Mouse (Mus musculus) CH12.LX (cell line): ENCODE measurements around the gene Vwce. TPM values are rescaled to one million over a fixed set of nuclear protein-coding genes. Genes with fewer than 3 reads are reported as not detected.
A peak's percentile ranks its signal among the peaks of the same experiment; 100 is the strongest.

ENCODE experiments used
- DNase-seq: peaks from one replicate; pipeline ENCODE4 v3.0.0-alpha.2; 2013; ENCODE audit errors: extremely low read depth
- H3K27ac ChIP-seq: 2 replicates; pipeline ENCODE4 v1.5.1; 2012; ENCODE audit warnings: low read depth, mild to moderate bottlenecking, control low read depth, moderate library complexity; ENCODE audit not compliant: insufficient read depth
- H3K27me3 ChIP-seq: replicated peaks from 2 replicates; pipeline ENCODE3; 2012; ENCODE audit warnings: inconsistent platforms
- H3K36me3 ChIP-seq, 2 experiments: replicated peaks in 1 of 2; 2 replicates each; pipeline versions ENCODE3 to v1.6.1; 2012; ENCODE audit warnings: inconsistent platforms in 1 of 2, low read length in 1 of 2, mild to moderate bottlenecking in 1 of 2, mixed read lengths in 1 of 2, moderate library complexity in 1 of 2; ENCODE audit not compliant: control insufficient read depth in 1 of 2, insufficient read depth in 1 of 2
- H3K4me1 ChIP-seq, 2 experiments: 2 replicates each; pipeline ENCODE4 v1.6.1; 2012; ENCODE audit warnings: inconsistent platforms in 1 of 2, moderate library complexity in 1 of 2; ENCODE audit not compliant: insufficient read depth in 2 of 2, control insufficient read depth in 1 of 2
- H3K4me2 ChIP-seq: 2 replicates; pipeline ENCODE4 v1.6.1; 2012; ENCODE audit warnings: low read depth, mild to moderate bottlenecking, control low read depth; ENCODE audit not compliant: poor library complexity, insufficient read depth, severe bottlenecking
- H3K4me3 ChIP-seq, 3 experiments: fragments of 150-350 bp in 1 of 3; sonication (generic) in 1 of 3; replicated peaks in 1 of 3; 2 replicates each; pipeline versions ENCODE3 to v1.5.1; 2011 to 2012; ENCODE audit warnings: low read depth in 2 of 3, low read length in 2 of 3, mild to moderate bottlenecking in 2 of 3, moderate library complexity in 2 of 3, control low read depth in 1 of 3, improper control_type of control experiment in 1 of 3, inconsistent platforms in 1 of 3, mixed read lengths in 1 of 3; ENCODE audit not compliant: poor library complexity in 1 of 3
- H3K79me2 ChIP-seq: replicated peaks from 2 replicates; pipeline ENCODE4 v1.6.1; 2012; ENCODE audit warnings: mild to moderate bottlenecking, moderate library complexity; ENCODE audit not compliant: control insufficient read depth, poor library complexity, insufficient read depth, severe bottlenecking; ENCODE audit errors: extremely low read depth
- H3K9ac ChIP-seq: 2 replicates; pipeline ENCODE4 v1.6.1; 2012; ENCODE audit warnings: low read depth, mild to moderate bottlenecking, control low read depth, moderate library complexity; ENCODE audit not compliant: insufficient read depth
- H3K9me3 ChIP-seq: replicated peaks from 2 replicates; pipeline ENCODE3; 2012; ENCODE audit warnings: low read length, inconsistent platforms, mixed read lengths
- BHLHE40 ChIP-seq: IDR thresholded peaks from 2 replicates; pipeline ENCODE4 v1.6.1; 2011; ENCODE audit warnings: mild to moderate bottlenecking, low read depth, low read length, improper control_type of control experiment
- CTCF ChIP-seq, 2 experiments: IDR thresholded peaks in 1 of 2; conservative IDR thresholded peaks in 1 of 2; 2 replicates each; pipeline ENCODE4 v1.5.1; 2011 to 2012; ENCODE audit warnings: low read depth in 2 of 2, low read length in 2 of 2, improper control_type of control experiment in 1 of 2, inconsistent platforms in 1 of 2, mild to moderate bottlenecking in 1 of 2, moderate library complexity in 1 of 2
- E2F4 ChIP-seq: IDR thresholded peaks from 2 replicates; pipeline ENCODE4 v1.6.1; 2011; ENCODE audit warnings: low read depth, low read length, improper control_type of control experiment; ENCODE audit not compliant: insufficient replicate concordance
- ELF1 ChIP-seq: IDR thresholded peaks from 2 replicates; pipeline ENCODE4 v1.6.1; 2014; ENCODE audit warnings: low read depth, mild to moderate bottlenecking, inconsistent platforms, low read length, improper control_type of control experiment
- ETS1 ChIP-seq: conservative IDR thresholded peaks from 2 replicates; pipeline ENCODE4 v1.6.1; 2012; ENCODE audit warnings: low read depth, mild to moderate bottlenecking, inconsistent platforms, low read length, improper control_type of control experiment, moderate library complexity
- JUN ChIP-seq: IDR thresholded peaks from 2 replicates; pipeline ENCODE4 v1.6.1; 2011; ENCODE audit warnings: low read depth, mild to moderate bottlenecking, low read length, improper control_type of control experiment, moderate library complexity; ENCODE audit not compliant: insufficient read depth
- KAT2A ChIP-seq: IDR thresholded peaks from 2 replicates; pipeline ENCODE4 v1.6.1; 2012; ENCODE audit warnings: low read length, improper control_type of control experiment, inconsistent platforms; ENCODE audit not compliant: insufficient replicate concordance
- MAZ ChIP-seq: IDR thresholded peaks from 2 replicates; pipeline ENCODE4 v1.6.1; 2012; ENCODE audit warnings: low read depth, mild to moderate bottlenecking, inconsistent platforms, low read length, improper control_type of control experiment, moderate library complexity
- MXI1 ChIP-seq: IDR thresholded peaks from 2 replicates; pipeline ENCODE4 v1.6.1; 2011; ENCODE audit warnings: mild to moderate bottlenecking, low read depth, low read length, improper control_type of control experiment
- NELFE ChIP-seq: IDR thresholded peaks from 2 replicates; pipeline ENCODE4 v1.6.1; 2011; ENCODE audit warnings: low read depth, low read length, improper control_type of control experiment
- POLR2A ChIP-seq: IDR thresholded peaks from 2 replicates; pipeline ENCODE4 v1.6.1; 2011; ENCODE audit warnings: low read depth, mild to moderate bottlenecking, improper control_type of control experiment, low read length
- POLR2AphosphoS2 ChIP-seq: IDR thresholded peaks from 2 replicates; pipeline ENCODE4 v1.6.1; 2011; ENCODE audit warnings: low read depth, low read length, improper control_type of control experiment
- RAD21 ChIP-seq: IDR thresholded peaks from 2 replicates; pipeline ENCODE4 v1.6.1; 2011; ENCODE audit warnings: low read depth, mild to moderate bottlenecking, low read length, improper control_type of control experiment, moderate library complexity
- SIN3A ChIP-seq: IDR thresholded peaks from 2 replicates; pipeline ENCODE4 v1.6.1; 2012; ENCODE audit warnings: low read length, improper control_type of control experiment, inconsistent platforms
- SMC3 ChIP-seq: IDR thresholded peaks from 2 replicates; pipeline ENCODE4 v1.6.1; 2011; ENCODE audit warnings: low read depth, low read length, improper control_type of control experiment
- TBP ChIP-seq: conservative IDR thresholded peaks from 2 replicates; pipeline ENCODE4 v1.6.1; 2011; ENCODE audit warnings: low read depth, low read length, improper control_type of control experiment
- TCF12 ChIP-seq: IDR thresholded peaks from 2 replicates; pipeline ENCODE4 v1.6.1; 2014; ENCODE audit warnings: low read depth, mild to moderate bottlenecking, inconsistent platforms, low read length, improper control_type of control experiment
- UBTF ChIP-seq: IDR thresholded peaks from 2 replicates; pipeline ENCODE4 v1.6.1; 2012; ENCODE audit warnings: low read depth, mild to moderate bottlenecking, inconsistent platforms, low read length, improper control_type of control experiment, moderate library complexity
- USF1 ChIP-seq: IDR thresholded peaks from 2 replicates; pipeline ENCODE4 v1.6.1; 2014; ENCODE audit warnings: low read depth, mild to moderate bottlenecking, inconsistent platforms, low read length, improper control_type of control experiment
- USF2 ChIP-seq: conservative IDR thresholded peaks from 2 replicates; pipeline ENCODE4 v1.6.1; 2011; ENCODE audit warnings: low read depth, low read length, improper control_type of control experiment
- ZC3H11A ChIP-seq: IDR thresholded peaks from 2 replicates; pipeline ENCODE4 v1.6.1; 2012; ENCODE audit warnings: low read depth, mild to moderate bottlenecking, inconsistent platforms, low read length, improper control_type of control experiment
- ZKSCAN1 ChIP-seq: IDR thresholded peaks from 2 replicates; pipeline ENCODE4 v1.6.1; 2012; ENCODE audit warnings: low read depth, inconsistent platforms, low read length, improper control_type of control experiment, borderline replicate concordance
- ZMIZ1 ChIP-seq: IDR thresholded peaks from 2 replicates; pipeline ENCODE4 v1.6.1; 2012; ENCODE audit warnings: low read depth, mild to moderate bottlenecking, inconsistent platforms, low read length, improper control_type of control experiment
- ZNF384 ChIP-seq: IDR thresholded peaks from 2 replicates; pipeline ENCODE4 v1.6.1; 2012; ENCODE audit warnings: low read depth, low read length, improper control_type of control experiment, inconsistent platforms
- dilution Hi-C: fragments of 300-500 bp; cut with MboI; formaldehyde crosslinking; loops from 2 replicates; pipeline ENCODE4 v1.14.3; 2020; ENCODE audit warnings: low sequenced_read_pairs; ENCODE audit not compliant: extremely low pct_unique_long_range_greater_than_20kb, extremely low pct_ligation_motif_present
- in situ Hi-C: fragments of 300-500 bp; cut with MboI; formaldehyde crosslinking; loops from 3 replicates; pipeline ENCODE4 v1.14.3; 2019; ENCODE audit warnings: low sequenced_read_pairs, low pct_ligation_motif_present, low pct_unique_long_range_greater_than_20kb, mixed read lengths
- polyA plus RNA-seq: library from polyadenylated mRNA; unstranded; fragments of >175 nt; gene quantifications from 2 replicates; pipeline ENCODE4 v1.2.1, GENCODE M21; 2012; ENCODE audit warnings: low read depth; ENCODE audit not compliant: insufficient read length
- total RNA-seq, 2 experiments: library from RNA; depleted of rRNA; stranded (reverse); fragments of 300-350 nt in 1 of 2; fragments of >200 nt in 1 of 2; gene quantifications; 2 replicates each; pipeline ENCODE4 v1.2.3; 2012 to 2014

The Vwce gene
- total and polyA plus RNA-seq, 3 experiments = 0.04 to 1.3 (median 0.13) TPM

DNA sequence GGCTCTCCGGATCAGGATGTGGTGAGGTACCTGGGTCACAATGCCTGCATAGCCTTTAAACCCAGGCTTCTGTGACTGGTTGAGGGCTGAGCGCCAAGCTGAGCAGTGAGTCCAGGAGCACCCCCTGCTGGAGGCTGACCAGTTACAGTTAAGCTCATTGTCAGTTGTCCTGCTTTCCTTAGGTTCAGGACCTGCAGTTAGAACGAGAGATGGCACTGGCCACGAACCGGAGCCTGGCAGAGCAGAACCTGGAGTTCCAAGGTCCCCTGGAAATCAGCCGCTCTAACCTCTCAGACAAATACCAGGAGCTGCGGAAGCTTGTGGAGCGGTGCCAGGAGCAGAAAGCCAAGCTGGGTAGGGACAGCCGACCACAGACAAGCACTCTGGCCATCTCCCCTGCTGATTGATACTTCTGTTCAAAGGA, 76.1 kb downstream of the Vwce start:
- TF ChIP-seq POLR2A (no peak), KAT2A (no peak), ZC3H11A (no peak), SMC3 (peak; percentile 73), RAD21 (peak; percentile 60), NELFE (no peak), SIN3A (no peak), MAZ (no peak), CTCF (conservative IDR thresholded peaks at IDR 0.05 in 1 of 2, IDR thresholded peaks at IDR 0.05 in 1 of 2; ENCODE audit: low read depth in 2 of 2, low read length in 2 of 2) (peak; percentile 23 to 76; a peak in 3 of 4 replicates), TBP (no peak), ZNF384 (no peak), ETS1 (no peak), ZKSCAN1 (no peak), UBTF (no peak), ELF1 (no peak), USF2 (no peak)
- TF ChIP-seq, all 38 proteins: peak for 3
- H3K9ac ChIP-seq = no peak overlapping the region
- no peak overlapping the region for H3K4me2 ChIP-seq
- peaks cover 7 to 23% of the 10 kb centered on the region in 2 experiments; a peak in 3 of 4 replicates for H3K4me1 ChIP-seq
- in situ Hi-C loops (no loop called here), dilution Hi-C loops (no loop called here)
- H3K9me3 ChIP-seq = no peaks in the 10 kb centered on the region
- peaks cover 55 to 86% of the 10 kb centered on the region in 2 experiments for H3K36me3 ChIP-seq
- no peak overlapping the region for H3K4me3 ChIP-seq
- no peaks in the 10 kb centered on the region for H3K27me3 ChIP-seq
- H3K79me2 ChIP-seq = no peaks in the 10 kb centered on the region
- peak; percentile 54 for DNase-seq
- no peak overlapping the region for H3K27ac ChIP-seq

DNA sequence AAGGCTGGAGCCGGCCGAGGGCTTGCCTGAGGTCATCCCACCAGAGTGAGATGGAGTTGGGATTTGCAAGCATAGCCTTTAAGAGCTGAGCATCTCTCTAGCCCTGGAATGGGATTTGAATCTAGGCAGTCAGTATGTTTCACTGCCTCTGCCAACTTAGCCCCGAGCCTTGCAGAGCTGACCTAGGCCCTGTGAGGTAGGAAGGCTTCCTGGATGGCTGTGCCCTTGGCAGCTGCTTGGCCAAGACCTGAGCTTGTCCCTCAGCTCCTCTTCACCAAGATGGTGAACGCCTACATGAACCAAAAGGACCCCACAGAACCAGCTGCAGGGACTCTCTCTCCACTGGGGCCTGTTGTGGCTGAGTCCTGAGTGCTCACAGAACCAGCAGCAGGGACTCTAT, 76.7 kb downstream of the Vwce start:
- in situ Hi-C loops = no loop called here
- TF ChIP-seq UBTF (no peak), SIN3A (no peak), E2F4 (no peak), ZC3H11A (no peak), ZMIZ1 (no peak), RAD21 (no peak), TCF12 (no peak), MXI1 (no peak), JUN (no peak), USF2 (no peak), ZNF384 (no peak), USF1 (no peak), BHLHE40 (no peak), POLR2AphosphoS2 (no peak)
- Histone ChIP-seq H3K27ac (no peak overlapping the region), H3K4me2 (no peak overlapping the region), H3K79me2 (no peaks in the 10 kb centered on the region), H3K4me1 (peaks cover 7 to 30% of the 10 kb centered on the region in 2 experiments; a peak in 3 of 4 replicates), H3K9ac (no peak overlapping the region), H3K36me3 (peaks cover 55 to 92% of the 10 kb centered on the region in 2 experiments), H3K27me3 (no peaks in the 10 kb centered on the region), H3K9me3 (no peaks in the 10 kb centered on the region), H3K4me3 (no peak overlapping the region)
- dilution Hi-C loops = no loop called here
- no peak for DNase-seq
